Mouse (Mus musculus): ENCODE results near the gene Gm20422. TPM values are rescaled to one million over a fixed set of nuclear protein-coding genes. Genes with fewer than 3 reads are reported as not detected.
"Not testable (repeated sequence)": the region's sequence is repeated elsewhere in the genome, so short reads cannot be mapped to it uniquely, and the experiment has no call there.

The Gm20422 gene
- total RNA-seq, 2 experiments from 2014 or later: 0.70 to 1.6 TPM

GRCm38 (mm10) chr8:69715366-69715765, 59.3 kb downstream of the Gm20422 start:
- intact Hi-C loops (cut with DNase I): no loop called here
- DNase-seq: no peak

DNA sequence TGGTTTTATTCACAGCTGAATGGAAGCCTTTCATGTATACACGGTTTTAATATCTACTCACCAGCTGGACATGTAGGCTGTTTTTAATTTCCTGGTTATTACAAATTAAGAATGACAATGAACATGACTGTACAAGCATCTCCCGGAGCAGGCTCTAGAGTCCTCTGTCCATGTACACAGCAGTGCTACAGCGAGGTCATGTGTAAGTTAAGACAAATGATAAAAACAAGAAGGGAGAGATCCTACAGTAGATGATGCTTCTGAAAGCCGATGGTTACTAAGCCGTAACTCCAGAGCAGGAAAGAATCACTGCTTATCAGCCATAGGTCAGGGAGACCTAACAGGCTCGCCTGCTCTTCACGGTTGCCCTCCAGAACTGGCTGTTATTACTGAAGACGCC, 61.2 kb downstream of the Gm20422 start:
- intact Hi-C loops (cut with DNase I): no loop called here
- DNase-seq: no peak

DNA sequence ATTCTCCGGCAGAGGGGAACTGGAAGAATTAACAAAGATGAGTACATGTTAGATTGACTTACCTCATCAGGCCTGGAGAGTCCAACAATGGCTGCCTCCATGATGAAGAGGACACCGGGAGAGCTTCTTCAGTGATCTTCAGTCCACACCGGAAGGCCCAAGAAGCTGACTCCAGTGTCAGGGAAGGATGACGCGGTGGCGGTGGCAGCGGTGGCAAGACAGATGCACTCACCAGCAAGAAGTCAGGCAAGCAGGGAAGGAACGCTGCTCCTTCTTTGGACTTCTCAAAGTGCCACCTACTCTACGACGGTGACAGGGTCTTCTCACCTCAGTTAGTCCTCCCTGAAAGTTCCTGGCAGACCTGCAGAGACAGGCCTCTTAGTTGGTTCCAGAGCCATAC, 64.1 kb downstream of the Gm20422 start, which contains the start of gene Zfp869:
Gene Zfp869, minus strand, starts transcription at position 101 of the 400 bp plus-strand sequence.
- DNase-seq; intact Hi-C loops (cut with DNase I): not testable (repeated sequence)

- no peak for DNase-seq
- intact Hi-C loops (cut with DNase I): no loop called here
Observed at GRCm38 (mm10) chr8:69701810-69702209, 72.9 kb downstream of the Gm20422 start.

Other genes with a start within 250 kb of the Gm20422 start
- 10 to 100 TPM; 19.9 to 21.6 TPM for gene Zfp868, start 149.3 kb downstream of the Gm20422 start, total RNA-seq (2021)
- gene Zfp964, start 120.4 kb downstream of the Gm20422 start, total RNA-seq (2021): 1 to 10 TPM; 3.6 to 3.8 TPM
- gene Zfp869, start 64.2 kb downstream of the Gm20422 start, total RNA-seq (2021): 10 to 100 TPM; 18.8 to 19.3 TPM
- 1 to 10 TPM; 5.3 to 5.6 TPM for gene Zfp963, start 24.9 kb downstream of the Gm20422 start, total RNA-seq (2021)
- gene Atp13a1, start 16.3 kb upstream of the Gm20422 start, total RNA-seq (2021): 10 to 100 TPM; 51.9 to 52.3 TPM
- gene Zfp866, start 16.3 kb upstream of the Gm20422 start, total RNA-seq (2021): 10 to 100 TPM; 41.5 to 41.7 TPM
- gene Gmip, start 33.8 kb upstream of the Gm20422 start, total RNA-seq (2021): 10 to 100 TPM; 89.6 to 94.1 TPM
- 1 to 10 TPM; 7.2 to 7.7 TPM for gene Lpar2, start 47.5 kb upstream of the Gm20422 start, total RNA-seq (2021)
- gene Pbx4, start 57.6 kb upstream of the Gm20422 start, total RNA-seq (2021): 10 to 100 TPM; 24.3 to 25.0 TPM
- 1 to 10 TPM; 4.5 to 4.7 TPM for gene Cilp2, start 112.8 kb upstream of the Gm20422 start, total RNA-seq (2021)
- gene Tssk6, start 127.3 kb upstream of the Gm20422 start, total RNA-seq (2021): not detected
- 10 to 100 TPM; 79.0 to 86.6 TPM for gene Ndufa13, start 127.7 kb upstream of the Gm20422 start, total RNA-seq (2021)
- 10 to 100 TPM in 1 of 2 experiments, 1 to 10 TPM in 1; 9.5 to 10.4 TPM for gene Yjefn3, start 127.8 kb upstream of the Gm20422 start, total RNA-seq (2021)
- gene Gatad2a, start 221.5 kb upstream of the Gm20422 start, total RNA-seq (2021): 10 to 100 TPM; 41.9 to 44.8 TPM